Mouse (Mus musculus): ENCODE measurements at regions not wholly inside any gene's neighbourhood (a gene's known extent, or its start where the extent isn't known, plus 50 kb on each side); places are given as distances from the start of the nearest gene placed in this dataset.

DNA sequence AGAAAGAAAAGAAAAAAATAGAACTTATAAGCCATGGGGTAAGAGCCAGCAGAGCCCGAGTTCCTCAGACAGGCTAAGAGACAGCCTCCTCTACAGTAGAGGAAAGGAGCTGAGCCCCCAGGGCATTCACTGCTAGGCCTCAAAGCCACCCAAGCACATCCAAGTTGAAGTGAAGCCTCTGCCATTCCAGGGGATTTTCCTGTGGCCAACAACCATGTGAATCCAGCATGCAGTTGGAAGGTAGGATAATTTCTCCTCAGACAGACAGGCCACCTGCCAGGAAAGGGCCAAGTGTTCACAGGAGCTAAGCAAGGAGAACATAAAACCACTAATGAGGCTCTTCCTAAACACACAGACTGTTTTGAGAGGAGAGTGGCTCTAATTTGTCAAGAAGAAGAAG is 199.6 kb upstream of the Cdyl start:
- no peak for TF ChIP-seq GATA1 (IDR thresholded peaks at IDR 0.05; ENCODE audit: low read length)
- no peak for TF ChIP-seq TAL1 (IDR thresholded peaks at IDR 0.05; ENCODE audit: low read length)

Measured in erythroblast, embryonic 14.5 days (primary cell).